Mouse (Mus musculus) left cerebral cortex, adult 2 months (tissue): ENCODE results near the gene Oas1a. TPM values are rescaled to one million over a fixed set of nuclear protein-coding genes. Genes with fewer than 3 reads are reported as not detected.
A peak's percentile ranks its signal among the peaks of the same experiment; 100 is the strongest.
"Not testable (repeated sequence)": the region's sequence is repeated elsewhere in the genome, so short reads cannot be mapped to it uniquely, and the experiment has no call there.

Source experiments
- DNase-seq, 2 experiments: peaks; one replicate each; pipeline ENCODE4 v3.0.0; 2021 to 2022; ENCODE audit warnings: low spot score in 2 of 2, mixed read lengths in 1 of 2; ENCODE audit errors: extremely low spot score in 1 of 2
- H3K27ac ChIP-seq: fragments of 200-600 bp; 2 replicates; pipeline ENCODE4 v1.8.1; 2022
- H3K4me3 ChIP-seq: fragments of 200-600 bp; 2 replicates; pipeline ENCODE4 v1.8.1; 2022
- CTCF ChIP-seq: fragments of 200-600 bp; IDR thresholded peaks from 2 replicates; pipeline ENCODE4 v1.8.1; 2022; ENCODE audit warnings: antibody characterized with exemption, mild to moderate bottlenecking, moderate library complexity
- intact Hi-C: fragments of 180-260 bp; cut with DNase I; formaldehyde crosslinking; loops from one replicate; pipeline ENCODE4 v1.15.1; 2025
- long read RNA-seq, 2 experiments: library from polyadenylated mRNA; stranded (forward); transcript quantifications; one replicate each; pipeline ENCODE4 v2.0.0; 2021; ENCODE audit warnings: borderline mapping rate in 2 of 2
- total RNA-seq, 2 experiments: library from RNA; stranded (reverse); gene quantifications; 2 replicates each; pipeline ENCODE4 v1.2.3; 2021

The Oas1a gene
- under 1 TPM in 1 of 2 experiments, not detected in 1; 0.42 TPM for total RNA-seq
- long read RNA-seq, experiment 1, result 0 reads
- long read RNA-seq, experiment 2, result 0 reads

DNA sequence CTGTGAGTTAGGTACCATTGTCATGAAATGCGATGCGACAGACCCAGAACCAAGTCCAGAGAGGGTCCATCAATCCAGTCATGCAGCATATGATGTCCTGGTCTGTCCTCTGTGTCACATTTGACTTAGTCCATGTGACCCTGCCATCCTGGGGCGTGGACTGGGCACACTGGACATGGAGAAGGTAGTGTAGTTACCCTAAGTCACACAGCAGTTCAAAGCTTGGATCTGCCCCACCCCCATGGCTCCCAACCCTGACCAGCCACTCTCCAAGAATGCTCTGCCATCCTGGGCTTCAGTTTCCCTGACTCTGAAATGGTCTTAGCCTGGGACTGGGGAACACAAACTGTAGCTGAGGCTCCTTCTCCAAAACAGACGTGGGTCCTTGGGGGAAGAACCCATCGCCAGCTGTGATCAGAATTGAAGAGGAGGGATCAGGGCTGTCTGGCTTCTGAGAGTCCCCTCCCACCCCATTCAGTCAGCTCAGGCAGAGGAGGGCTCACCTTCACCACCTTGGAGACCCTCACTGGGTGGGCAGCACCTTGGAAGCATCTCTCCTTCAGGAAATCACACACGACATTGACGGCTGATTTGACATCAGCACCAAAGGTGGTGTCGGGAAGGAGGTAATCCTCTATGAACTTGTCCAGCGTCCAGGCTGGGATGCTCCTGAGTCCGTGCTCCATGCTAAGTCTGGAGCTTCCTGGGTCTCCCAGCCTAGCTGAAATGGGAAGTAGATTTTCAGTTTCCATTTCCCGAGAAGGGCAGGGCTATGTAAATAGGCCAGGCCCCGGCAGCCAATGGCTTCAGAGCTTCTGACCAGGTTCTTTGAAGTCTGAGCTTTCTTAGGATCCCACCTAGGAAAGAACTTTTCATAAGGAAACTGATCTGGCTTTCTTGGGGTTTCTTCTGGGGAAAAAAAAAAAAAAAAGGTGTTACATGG, at the start of gene Oas1a:
Oas1a (minus strand) TSS at position 731 of the 943 bp plus-strand sequence.
- intact Hi-C loops, result loop anchor here (2.0 to 5.0 kb wide), 2 partner anchors 16 to 35 kb away; no protein-coding TSS in a partner anchor
- DNase-seq, H3K4me3 ChIP-seq, H3K27ac ChIP-seq: not testable (repeated sequence)

DNA sequence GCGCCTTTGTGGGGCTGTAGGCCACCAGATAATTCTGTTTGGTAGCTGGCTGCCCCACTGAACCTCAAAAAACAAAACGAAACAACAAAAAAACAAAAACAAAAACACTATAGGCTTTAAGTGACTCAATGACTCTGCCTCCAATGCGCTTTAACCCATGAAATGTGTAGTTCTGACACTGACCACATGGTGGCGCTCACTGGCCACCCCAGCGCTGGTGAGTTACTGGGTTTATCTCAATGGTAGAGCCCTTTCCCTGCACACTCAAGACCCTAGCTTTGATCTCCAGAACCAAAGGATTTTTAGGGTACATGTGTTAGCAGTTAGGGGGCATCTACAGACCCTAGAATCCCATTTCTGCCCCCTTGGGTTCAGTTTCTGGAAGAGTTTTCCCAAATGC, 46.7 kb upstream of the Oas1a start:
- H3K4me3 ChIP-seq, result no peak overlapping the region
- intact Hi-C loops, result loop anchor here (2.0 kb wide), 1 partner anchor 219 kb away; no protein-coding TSS in a partner anchor
- H3K27ac ChIP-seq, result no peak overlapping the region
- peak; percentile 42 to 58 for DNase-seq
- peak; percentile 76 for TF ChIP-seq CTCF

DNA sequence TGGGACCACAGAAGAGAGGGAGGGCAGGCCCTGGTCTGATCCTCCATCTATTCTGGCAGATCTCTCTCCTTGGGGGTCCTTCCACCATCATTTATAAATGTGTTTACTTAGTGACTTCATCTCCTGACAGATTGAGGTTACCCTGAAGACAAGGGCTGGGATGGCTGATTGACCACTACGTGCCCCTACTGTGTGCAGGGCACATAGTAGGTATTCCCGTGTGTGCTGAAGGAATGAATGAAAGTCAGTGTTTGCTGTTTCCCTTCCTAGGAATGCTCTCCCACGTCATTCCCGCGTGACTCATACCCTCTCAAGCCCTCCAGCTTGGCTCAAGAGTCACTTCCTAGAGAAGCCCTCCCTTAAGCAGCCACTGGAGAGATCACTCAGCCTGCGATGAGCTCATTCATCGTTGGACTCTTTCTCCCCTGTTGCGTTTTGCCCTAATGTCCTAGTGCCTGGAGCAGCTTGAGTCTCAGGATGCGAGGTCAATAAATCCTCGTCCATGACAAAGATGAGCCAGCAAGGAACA, 45.0 kb upstream of the Oas1a start:
- Histone ChIP-seq H3K27ac (no peak overlapping the region), H3K4me3 (no peak overlapping the region)
- DNase-seq, result no peak
- intact Hi-C loops, result no loop called here
- no peak for TF ChIP-seq CTCF

DNA sequence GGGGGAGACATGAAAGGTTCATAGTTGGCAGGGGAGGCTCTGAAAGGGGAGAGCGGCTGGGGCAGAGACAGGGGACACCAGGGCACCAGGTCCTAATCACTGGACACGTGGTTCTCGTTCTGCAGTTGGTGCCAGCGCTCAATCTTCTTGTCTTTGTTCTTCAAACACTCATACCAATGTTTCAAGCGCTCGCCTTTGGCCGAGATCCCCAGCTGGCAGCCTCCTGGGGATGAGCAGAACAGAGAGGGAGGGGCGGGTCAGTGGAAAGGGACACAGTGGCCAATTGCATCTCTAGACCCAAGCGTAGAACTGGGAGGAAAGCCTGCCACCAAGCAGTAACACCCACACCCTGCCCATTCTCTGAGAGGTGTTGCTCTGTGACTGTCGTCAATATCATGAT, 34.8 kb upstream of the Oas1a start:
- no peak for TF ChIP-seq CTCF
- intact Hi-C loops, result no loop called here
- peak in 1 of 2 experiments; percentile 27 for DNase-seq

DNA sequence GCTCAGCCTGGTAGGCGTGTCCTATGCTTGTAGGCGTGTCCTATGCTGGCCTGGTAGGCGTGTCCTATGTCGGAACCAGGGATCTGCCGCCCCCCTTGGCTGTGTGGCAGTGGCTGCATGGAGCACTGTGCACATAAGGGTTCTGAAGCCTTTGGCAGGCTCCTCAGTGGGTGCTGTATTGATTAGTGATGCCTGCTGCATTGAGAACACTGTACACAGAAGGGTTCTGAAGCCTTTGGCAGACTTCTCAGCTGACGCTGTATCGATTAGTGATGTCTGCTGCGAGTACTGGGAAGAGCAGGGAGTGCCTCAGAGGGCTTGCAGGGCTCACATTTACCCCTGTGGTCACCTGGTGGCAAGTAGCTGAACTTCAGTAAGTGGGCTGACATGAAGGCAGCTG, 31.3 kb upstream of the Oas1a start:
- H3K27ac ChIP-seq, result no peak overlapping the region
- no peak overlapping the region for H3K4me3 ChIP-seq
- intact Hi-C loops, result no loop called here
- DNase-seq, result no peak
- TF ChIP-seq CTCF, result no peak; the same call in 1 of the 2 replicates

More for the DNA sequence above, 34.8 kb upstream of the Oas1a start:
- Histone ChIP-seq H3K4me3 (no peak overlapping the region), H3K27ac (no peak overlapping the region)

DNA sequence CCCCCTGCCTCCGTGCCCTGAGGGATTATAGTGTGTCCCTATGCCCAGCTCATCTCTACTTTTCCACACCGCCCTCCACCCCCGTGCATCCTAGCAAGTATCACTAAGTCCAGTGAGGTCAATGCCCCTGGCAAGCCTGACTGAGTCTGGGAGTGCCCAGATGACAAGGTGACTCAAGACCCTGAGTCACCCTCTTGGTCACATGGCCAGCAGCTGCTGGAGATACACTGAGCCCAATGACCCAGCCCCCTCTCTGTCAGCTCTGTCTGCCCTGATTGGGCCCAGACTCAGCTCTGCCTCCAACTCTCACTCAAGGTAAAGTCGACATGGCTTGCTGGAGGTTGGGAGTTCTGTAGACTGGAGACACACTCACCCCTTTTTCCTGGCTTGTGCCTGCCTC, 30.5 kb upstream of the Oas1a start:
- no peak for TF ChIP-seq CTCF
- intact Hi-C loops, result no loop called here
- no peak overlapping the region for H3K4me3 ChIP-seq
- DNase-seq, result no peak
- no peak overlapping the region for H3K27ac ChIP-seq

DNA sequence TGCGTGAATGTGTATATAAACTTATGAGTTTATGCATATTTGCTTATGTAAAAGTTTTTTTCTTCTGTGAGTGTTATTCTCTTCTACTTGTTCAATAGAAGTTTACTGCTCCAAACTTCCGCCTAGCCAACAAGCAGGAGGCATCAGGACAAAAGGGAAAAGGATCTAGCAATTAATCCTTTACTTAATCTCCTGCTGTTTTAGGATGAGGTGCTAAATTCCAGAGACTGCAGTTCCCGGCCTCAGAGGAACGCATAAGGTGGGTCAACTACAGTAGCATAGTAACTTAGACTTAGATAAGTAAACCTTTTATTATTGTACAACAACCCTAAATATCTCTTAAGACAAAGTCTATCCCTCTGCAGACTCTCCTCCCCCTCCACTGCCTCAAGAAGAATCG, 26.6 kb upstream of the Oas1a start:
- DNase-seq, result no peak
- TF ChIP-seq CTCF, result no peak
- H3K27ac ChIP-seq, result no peak overlapping the region
- H3K4me3 ChIP-seq, result no peak overlapping the region
- intact Hi-C loops, result no loop called here

DNA sequence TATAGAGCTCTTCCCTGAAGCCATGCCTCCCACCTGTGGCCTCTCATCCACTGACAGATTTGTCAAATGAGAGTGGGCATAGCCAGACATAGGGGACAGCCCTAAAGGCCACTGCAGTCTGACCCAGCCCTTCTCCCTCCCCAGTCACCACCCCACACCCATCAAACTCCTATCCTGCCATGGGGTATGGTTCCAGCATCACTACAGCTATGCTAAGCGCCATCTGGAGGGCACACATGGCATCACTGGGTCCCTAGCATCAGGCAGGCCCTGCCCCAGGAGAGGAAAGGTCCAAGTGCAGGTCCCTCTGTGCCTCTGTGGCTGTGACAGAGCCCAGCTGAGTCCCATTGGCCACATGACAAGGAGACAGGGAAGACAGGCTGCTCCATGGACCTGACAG, 19.7 kb upstream of the Oas1a start:
- no peak for DNase-seq
- intact Hi-C loops, result no loop called here
- peak; percentile 51 for TF ChIP-seq CTCF
- H3K4me3 ChIP-seq, result no peak overlapping the region
- H3K27ac ChIP-seq, result no peak overlapping the region

DNA sequence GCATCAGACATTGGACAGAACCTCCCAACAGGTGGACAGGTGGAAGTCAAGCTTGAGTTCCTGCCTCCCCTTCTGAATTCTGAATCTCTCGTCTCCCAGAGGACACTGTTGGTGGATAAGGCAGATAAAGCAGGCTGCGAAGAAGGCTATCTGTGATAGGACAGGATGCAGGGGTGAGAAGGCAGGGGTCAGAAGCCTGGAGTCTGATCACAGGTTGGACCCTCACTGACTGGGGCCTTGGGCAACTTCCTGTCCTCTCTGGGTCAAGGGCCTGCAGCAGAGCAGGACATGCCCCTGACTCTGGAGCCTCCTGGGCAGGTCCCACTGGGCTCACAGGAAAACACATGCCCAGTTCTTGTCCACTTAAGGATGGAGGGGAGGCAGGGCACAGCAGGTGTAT, 19.0 kb upstream of the Oas1a start:
- H3K4me3 ChIP-seq, DNase-seq, H3K27ac ChIP-seq, intact Hi-C loops: not testable (repeated sequence)

DNA sequence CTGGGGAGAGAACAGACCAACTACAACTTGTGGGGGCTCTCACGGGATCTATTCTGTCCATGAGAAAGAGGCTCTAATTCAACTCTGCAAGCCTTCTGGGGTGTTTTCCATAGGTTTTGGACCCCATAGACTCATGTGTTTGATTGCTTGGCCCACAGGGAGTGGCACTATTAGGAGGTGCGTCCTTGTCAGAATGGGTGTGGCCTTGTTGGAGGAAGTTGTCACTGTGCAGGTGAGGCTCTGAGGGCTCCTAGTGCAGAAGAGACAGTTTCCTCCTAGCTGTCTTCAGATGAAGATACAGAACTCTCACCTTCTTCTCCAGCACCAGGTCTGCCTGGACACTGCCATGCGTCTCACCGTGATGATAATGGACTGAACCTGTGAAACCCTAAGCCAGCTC, 17.2 kb upstream of the Oas1a start:
- DNase-seq, H3K4me3 ChIP-seq, H3K27ac ChIP-seq: not testable (repeated sequence)
- intact Hi-C loops, result loop anchor here (2.0 kb wide), 1 partner anchor 94 kb away; no protein-coding TSS in a partner anchor

DNA sequence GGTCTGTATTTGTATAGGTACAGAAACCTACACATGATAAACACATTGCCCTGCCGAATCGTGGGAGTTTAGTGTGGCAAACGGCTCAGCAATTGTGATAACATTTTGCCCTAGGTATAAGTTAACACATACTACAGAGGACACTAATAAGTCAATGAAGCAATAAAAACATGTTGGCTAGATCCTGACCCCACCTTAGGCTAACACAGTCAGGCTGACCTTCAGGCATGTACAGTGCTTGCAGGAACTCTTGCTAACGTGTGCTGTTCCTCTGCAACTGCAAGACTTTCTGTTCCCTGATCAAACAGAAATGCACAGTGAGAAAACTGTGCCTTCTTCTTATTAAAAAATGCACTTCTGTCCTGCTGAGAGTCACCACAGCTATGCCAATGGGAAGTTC, 16.6 kb upstream of the Oas1a start:
- intact Hi-C loops, result loop anchor here (2.0 kb wide), 1 partner anchor 93 kb away; no protein-coding TSS in a partner anchor
- DNase-seq, result no peak
- Histone ChIP-seq H3K4me3 (no peak overlapping the region), H3K27ac (no peak overlapping the region)
- TF ChIP-seq CTCF, result no peak

DNA sequence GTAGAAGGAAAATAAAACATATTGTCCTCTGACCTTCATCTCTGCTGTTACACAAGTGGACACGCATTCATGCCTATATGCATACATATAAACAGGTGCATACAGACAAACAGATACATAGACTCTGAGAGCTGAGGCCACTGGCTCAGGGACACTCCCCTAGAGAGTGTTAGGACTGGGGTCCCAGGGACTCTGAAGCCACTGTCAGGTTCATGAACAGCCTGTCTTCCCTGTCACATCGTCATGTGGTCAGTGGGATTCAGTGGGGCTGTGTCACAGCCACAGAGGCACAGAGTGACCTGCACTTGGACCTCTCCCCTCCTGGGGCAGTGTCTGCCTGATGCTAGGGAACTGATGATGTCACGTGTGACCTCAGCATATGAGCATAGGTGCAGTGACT, 13.0 kb upstream of the Oas1a start:
- Histone ChIP-seq H3K27ac (no peak overlapping the region), H3K4me3 (no peak overlapping the region)
- intact Hi-C loops, result no loop called here
- DNase-seq, result no peak
- TF ChIP-seq CTCF, result no peak

DNA sequence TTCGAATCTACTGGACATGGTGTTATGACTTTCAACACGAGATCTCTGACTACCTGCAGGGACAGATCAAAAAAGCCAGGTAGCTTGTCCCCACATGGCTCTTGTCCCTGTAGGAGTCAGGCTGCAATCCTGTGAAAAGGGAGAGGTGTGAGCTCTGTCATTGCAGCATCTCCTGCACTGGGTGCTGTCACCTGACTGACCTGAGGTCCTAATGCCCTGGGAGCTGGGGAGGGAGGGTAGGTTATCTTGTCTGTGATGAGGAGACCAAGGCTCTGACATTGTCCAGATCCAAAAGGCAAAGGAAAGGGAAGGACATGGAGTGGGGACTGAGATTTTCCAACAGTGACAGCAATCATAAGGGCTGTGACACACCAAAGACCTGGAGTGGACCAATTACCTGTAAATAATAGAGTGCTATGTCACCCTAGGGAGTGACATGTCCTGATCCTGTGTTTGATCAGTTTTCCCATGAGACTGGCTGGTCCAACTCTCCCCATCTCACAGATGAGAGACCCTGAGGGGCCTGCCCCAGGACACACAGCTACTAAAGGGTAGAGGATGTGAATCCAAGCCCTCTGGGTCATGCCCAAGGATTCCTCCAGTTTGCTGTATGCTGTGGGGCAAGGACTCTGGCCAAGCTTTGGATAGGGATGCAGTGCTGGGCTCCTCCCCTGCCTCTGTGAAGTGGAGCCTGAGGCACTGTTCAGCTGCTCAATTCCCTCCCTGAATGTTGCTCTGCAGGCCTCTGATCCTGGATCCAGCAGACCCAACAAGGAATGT, 12.0 kb upstream of the Oas1a start:
- H3K27ac ChIP-seq, H3K4me3 ChIP-seq, DNase-seq, intact Hi-C loops: not testable (repeated sequence)

DNA sequence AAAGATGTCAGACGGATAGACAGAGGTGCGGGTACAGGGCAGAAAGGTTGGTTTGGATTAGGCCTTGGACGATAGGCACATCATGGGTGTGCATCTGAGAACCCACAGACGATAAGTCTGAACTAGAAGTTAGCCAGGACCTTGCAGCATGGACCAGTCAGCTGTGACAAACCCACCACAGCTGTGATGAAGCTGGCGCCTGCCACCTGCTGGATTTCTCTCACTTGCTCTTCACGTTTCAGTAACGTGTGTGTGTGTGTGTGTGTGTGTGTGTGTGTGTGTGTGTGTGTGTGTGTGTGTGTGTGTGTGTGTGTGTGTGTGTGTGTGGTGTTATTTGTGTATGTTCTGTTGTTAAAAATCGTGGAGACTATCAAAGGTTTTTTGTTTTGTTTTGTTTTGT, 6.9 kb upstream of the Oas1a start, which contains the start of gene Oas1d:
Oas1d (plus strand) TSS at position 333 of the 400 bp plus-strand sequence.
- DNase-seq, H3K4me3 ChIP-seq, intact Hi-C loops, H3K27ac ChIP-seq: not testable (repeated sequence)
